Mouse (Mus musculus) mesoderm, embryonic 11.5 days (tissue): Measurements from ENCODE around the gene Ttc16.

Source experiments
- DNase-seq: peaks from one replicate; pipeline ENCODE4 v3.0.0-alpha.2; 2012; ENCODE audit warnings: low read depth, low spot score

The Ttc16 gene

GRCm38 (mm10) chr2:32720053-32720452, 55.4 kb downstream of the Ttc16 start:
- DNase-seq, result no peak

GRCm38 (mm10) chr2:32718761-32719160, 56.7 kb downstream of the Ttc16 start:
- no peak for DNase-seq

- no peak for DNase-seq
Measured at GRCm38 (mm10) chr2:32714987-32715425, 60.4 kb downstream of the Ttc16 start.

GRCm38 (mm10) chr2:32714117-32714986, 61.1 kb downstream of the Ttc16 start:
- DNase-seq, result no peak

- DNase-seq, result peak; percentile 91
Measured at GRCm38 (mm10) chr2:32712934-32713817, 62.3 kb downstream of the Ttc16 start, which contains the start of gene Cdk9. Gene Cdk9, minus strand, starts transcription at chr2:32713076.

- DNase-seq, result peak; percentile 95
Measured at GRCm38 (mm10) chr2:32712586-32712933, 62.9 kb downstream of the Ttc16 start.

GRCm38 (mm10) chr2:32712108-32712551, 63.3 kb downstream of the Ttc16 start:
- DNase-seq, result peak; percentile 66

- no peak for DNase-seq
Measured at GRCm38 (mm10) chr2:32711301-32712056, 64.0 kb downstream of the Ttc16 start.

GRCm38 (mm10) chr2:32710425-32710824, 65.0 kb downstream of the Ttc16 start:
- DNase-seq, result no peak

GRCm38 (mm10) chr2:32709521-32710137, 65.8 kb downstream of the Ttc16 start:
- no peak for DNase-seq

- peak; percentile 88 for DNase-seq
Measured at GRCm38 (mm10) chr2:32708643-32709042, 66.8 kb downstream of the Ttc16 start.
